Mouse (Mus musculus): Measurements from ENCODE around the gene Traf3ip3.

Traf3ip3 gene

GRCm38 (mm10) chr1:193201383-193201778 lies at the start of gene Traf3ip3:
Traf3ip3 (minus strand) TSS chr1:193201703.
- peak; percentile 51 for DNase-seq (ENCODE audit: low read depth, low spot score)

GRCm38 (mm10) chr1:193250026-193250425 lies 48.5 kb upstream of the Traf3ip3 start:
- peak; percentile 74 for DNase-seq (ENCODE audit: low read depth, low spot score)

- DNase-seq (ENCODE audit: low read depth, low spot score): no peak
Measured at GRCm38 (mm10) chr1:193244235-193244634, 42.7 kb upstream of the Traf3ip3 start.

- peak; percentile 79 for DNase-seq (ENCODE audit: low read depth, low spot score)
Measured at GRCm38 (mm10) chr1:193243571-193244193, 42.2 kb upstream of the Traf3ip3 start.

GRCm38 (mm10) chr1:193242863-193243262 lies 41.4 kb upstream of the Traf3ip3 start:
- DNase-seq (ENCODE audit: low read depth, low spot score): no peak

GRCm38 (mm10) chr1:193242238-193242637 lies 40.7 kb upstream of the Traf3ip3 start:
- DNase-seq (ENCODE audit: low read depth, low spot score): peak; percentile 99

- DNase-seq (ENCODE audit: low read depth, low spot score): no peak
Measured at GRCm38 (mm10) chr1:193241436-193241835, 39.9 kb upstream of the Traf3ip3 start.

- DNase-seq (ENCODE audit: low read depth, low spot score): peak; percentile 23
Measured at GRCm38 (mm10) chr1:193238426-193238825, 36.9 kb upstream of the Traf3ip3 start.

- no peak for DNase-seq (ENCODE audit: low read depth, low spot score)
Measured at GRCm38 (mm10) chr1:193234930-193235329, 33.4 kb upstream of the Traf3ip3 start.

GRCm38 (mm10) chr1:193234130-193234645 lies 32.7 kb upstream of the Traf3ip3 start:
- no peak for DNase-seq (ENCODE audit: low read depth, low spot score)

GRCm38 (mm10) chr1:193232732-193233131 lies 31.2 kb upstream of the Traf3ip3 start:
- no peak for DNase-seq (ENCODE audit: low read depth, low spot score)

- no peak for DNase-seq (ENCODE audit: low read depth, low spot score)
Measured at GRCm38 (mm10) chr1:193230935-193231334, 29.4 kb upstream of the Traf3ip3 start.

GRCm38 (mm10) chr1:193230531-193230930 lies 29.0 kb upstream of the Traf3ip3 start:
- DNase-seq (ENCODE audit: low read depth, low spot score): no peak

- DNase-seq (ENCODE audit: low read depth, low spot score): no peak
Measured at GRCm38 (mm10) chr1:193229570-193229969, 28.1 kb upstream of the Traf3ip3 start.

GRCm38 (mm10) chr1:193227537-193227936 lies 26.0 kb upstream of the Traf3ip3 start:
- no peak for DNase-seq (ENCODE audit: low read depth, low spot score)

GRCm38 (mm10) chr1:193226724-193227522 lies 25.4 kb upstream of the Traf3ip3 start:
- DNase-seq (ENCODE audit: low read depth, low spot score): peak; percentile 45

- DNase-seq (ENCODE audit: low read depth, low spot score): no peak
Measured at GRCm38 (mm10) chr1:193226114-193226513, 24.6 kb upstream of the Traf3ip3 start.

GRCm38 (mm10) chr1:193225531-193225930 lies 24.0 kb upstream of the Traf3ip3 start:
- peak; percentile 22 for DNase-seq (ENCODE audit: low read depth, low spot score)

- no peak for DNase-seq (ENCODE audit: low read depth, low spot score)
Measured at GRCm38 (mm10) chr1:193220408-193220807, 18.9 kb upstream of the Traf3ip3 start.

- no peak for DNase-seq (ENCODE audit: low read depth, low spot score)
Measured at GRCm38 (mm10) chr1:193216000-193216399, 14.5 kb upstream of the Traf3ip3 start.

- no peak for DNase-seq (ENCODE audit: low read depth, low spot score)
Measured at GRCm38 (mm10) chr1:193214053-193214452, 12.6 kb upstream of the Traf3ip3 start.

- no peak for DNase-seq (ENCODE audit: low read depth, low spot score)
Measured at GRCm38 (mm10) chr1:193211371-193211770, 9.9 kb upstream of the Traf3ip3 start.

- DNase-seq (ENCODE audit: low read depth, low spot score): peak; percentile 80
Measured at GRCm38 (mm10) chr1:193208178-193208577, 6.7 kb upstream of the Traf3ip3 start.

Measured in brain, adult 2 months (tissue).